Mouse (Mus musculus): ENCODE results near the gene Tmem26. TPM values are rescaled to one million over a fixed set of nuclear protein-coding genes. Genes with fewer than 3 reads are reported as not detected.
A peak's percentile ranks its signal among the peaks of the same experiment; 100 is the strongest.
"Not testable (repeated sequence)": the region's sequence is repeated elsewhere in the genome, so short reads cannot be mapped to it uniquely, and the experiment has no call there.

The Tmem26 gene
- total RNA-seq, 2 experiments from 2014 or later = 0.20 to 0.47 TPM

GRCm38 (mm10) chr10:68714302-68714701, 9.1 kb upstream of the Tmem26 start:
- no peak for DNase-seq (ENCODE audit: extremely low spot score in 1 of 2, low spot score in 2 of 2)
- TF ChIP-seq CTCF (IDR thresholded peaks at IDR 0.05) = no peak
- Histone ChIP-seq H3K27ac (no peak overlapping the region), H3K4me3 (no peak overlapping the region)
- intact Hi-C loops (cut with DNase I) = no loop called here

GRCm38 (mm10) chr10:68715396-68715795, 8.1 kb upstream of the Tmem26 start:
- Histone ChIP-seq H3K4me3 (no peak overlapping the region), H3K27ac (no peak overlapping the region)
- intact Hi-C loops (cut with DNase I) = no loop called here
- DNase-seq (ENCODE audit: extremely low spot score in 1 of 2, low spot score in 2 of 2) = no peak
- no peak for TF ChIP-seq CTCF (IDR thresholded peaks at IDR 0.05)

- intact Hi-C loops (cut with DNase I) = no loop called here
- DNase-seq (ENCODE audit: extremely low spot score in 1 of 2, low spot score in 2 of 2) = no peak
- Histone ChIP-seq H3K4me3 (no peak overlapping the region), H3K27ac (no peak overlapping the region)
- no peak for TF ChIP-seq CTCF (IDR thresholded peaks at IDR 0.05)
Measured at GRCm38 (mm10) chr10:68718375-68718774, 5.1 kb upstream of the Tmem26 start.

- intact Hi-C loops (cut with DNase I) = no loop called here
- no peak overlapping the region for H3K4me3 ChIP-seq
- no peak overlapping the region for H3K27ac ChIP-seq
- DNase-seq (ENCODE audit: extremely low spot score in 1 of 2, low spot score in 2 of 2) = no peak
- no peak for TF ChIP-seq CTCF (IDR thresholded peaks at IDR 0.05)
Measured at GRCm38 (mm10) chr10:68720887-68721400, 2.5 kb upstream of the Tmem26 start.

GRCm38 (mm10) chr10:68723015-68723414, 431 bp upstream of the Tmem26 start:
- no peak overlapping the region for H3K27ac ChIP-seq
- no peak for TF ChIP-seq CTCF (IDR thresholded peaks at IDR 0.05)
- intact Hi-C loops (cut with DNase I) = no loop called here
- H3K4me3 ChIP-seq = no peak overlapping the region
- no peak for DNase-seq (ENCODE audit: extremely low spot score in 1 of 2, low spot score in 2 of 2)

GRCm38 (mm10) chr10:68724361-68724720, 895 bp downstream of the Tmem26 start:
- Histone ChIP-seq H3K27ac (no peak overlapping the region), H3K4me3 (peak overlapping the region; percentile 14; the same call in 1 of the 2 replicates)
- intact Hi-C loops (cut with DNase I) = no loop called here
- no peak for TF ChIP-seq CTCF (IDR thresholded peaks at IDR 0.05)
- peak in 1 of 2 experiments; percentile 12 for DNase-seq (ENCODE audit: extremely low spot score in 1 of 2, low spot score in 2 of 2)

- no peak overlapping the region for H3K4me3 ChIP-seq
- H3K27ac ChIP-seq = no peak overlapping the region
- intact Hi-C loops (cut with DNase I) = no loop called here
- peak in 1 of 2 experiments; percentile 11 for DNase-seq (ENCODE audit: extremely low spot score in 1 of 2, low spot score in 2 of 2)
- no peak for TF ChIP-seq CTCF (IDR thresholded peaks at IDR 0.05)
Measured at GRCm38 (mm10) chr10:68727464-68727863, 4.0 kb downstream of the Tmem26 start.

- Histone ChIP-seq H3K27ac (no peak overlapping the region), H3K4me3 (no peak overlapping the region)
- DNase-seq (ENCODE audit: extremely low spot score in 1 of 2, low spot score in 2 of 2) = no peak
- TF ChIP-seq CTCF (IDR thresholded peaks at IDR 0.05) = no peak
- intact Hi-C loops (cut with DNase I) = no loop called here
Measured at GRCm38 (mm10) chr10:68735621-68736020, 12.2 kb downstream of the Tmem26 start.

- no peak for TF ChIP-seq CTCF (IDR thresholded peaks at IDR 0.05)
- no peak for DNase-seq (ENCODE audit: extremely low spot score in 1 of 2, low spot score in 2 of 2)
- Histone ChIP-seq H3K27ac (no peak overlapping the region), H3K4me3 (no peak overlapping the region)
- intact Hi-C loops (cut with DNase I) = no loop called here
Measured at GRCm38 (mm10) chr10:68737391-68737790, 13.9 kb downstream of the Tmem26 start.

GRCm38 (mm10) chr10:68738981-68739380, 15.5 kb downstream of the Tmem26 start:
- intact Hi-C loops (cut with DNase I); H3K4me3 ChIP-seq; DNase-seq (ENCODE audit: extremely low spot score in 1 of 2, low spot score in 2 of 2); H3K27ac ChIP-seq: not testable (repeated sequence)

GRCm38 (mm10) chr10:68740251-68740650, 16.8 kb downstream of the Tmem26 start:
- Histone ChIP-seq H3K27ac (no peak overlapping the region), H3K4me3 (no peak overlapping the region)
- TF ChIP-seq CTCF (IDR thresholded peaks at IDR 0.05) = no peak
- no peak for DNase-seq (ENCODE audit: extremely low spot score in 1 of 2, low spot score in 2 of 2)
- intact Hi-C loops (cut with DNase I) = no loop called here

GRCm38 (mm10) chr10:68750921-68751320, 27.5 kb downstream of the Tmem26 start:
- TF ChIP-seq CTCF (IDR thresholded peaks at IDR 0.05) = no peak
- no peak overlapping the region for H3K4me3 ChIP-seq
- DNase-seq (ENCODE audit: extremely low spot score in 1 of 2, low spot score in 2 of 2) = no peak
- intact Hi-C loops (cut with DNase I) = no loop called here
- H3K27ac ChIP-seq = no peak overlapping the region

- no peak overlapping the region for H3K4me3 ChIP-seq
- peak; percentile 13 to 14 for DNase-seq (ENCODE audit: extremely low spot score in 1 of 2, low spot score in 2 of 2)
- TF ChIP-seq CTCF (IDR thresholded peaks at IDR 0.05) = peak; percentile 33
- intact Hi-C loops (cut with DNase I) = no loop called here
- no peak overlapping the region for H3K27ac ChIP-seq
Measured at GRCm38 (mm10) chr10:68759238-68759637, 35.8 kb downstream of the Tmem26 start.

All from left cerebral cortex, adult 2 months (tissue).